Mouse (Mus musculus) brain, embryonic 14.5 days (tissue): Measurements from ENCODE around the gene Ocm. TPM values are rescaled to one million over a fixed set of nuclear protein-coding genes. Genes with fewer than 3 reads are reported as not detected.

ENCODE experiments used
- DNase-seq: peaks from one replicate; pipeline ENCODE4 v3.0.0-alpha.2; 2011; ENCODE audit warnings: low read depth
- CTCF ChIP-seq: fragments of 200-500 bp; IDR thresholded peaks from 2 replicates; pipeline ENCODE4 v1.5.1; 2012; ENCODE audit warnings: inconsistent platforms, mild to moderate bottlenecking, moderate library complexity, borderline replicate concordance; ENCODE audit not compliant: insufficient read depth, insufficient read length; ENCODE audit errors: extremely low read depth
- POLR2A ChIP-seq: fragments of 200-500 bp; IDR thresholded peaks from 2 replicates; pipeline ENCODE4 v1.6.1; 2012; ENCODE audit warnings: mild to moderate bottlenecking, inconsistent platforms, borderline replicate concordance; ENCODE audit not compliant: poor library complexity, insufficient read depth, insufficient read length, severe bottlenecking; ENCODE audit errors: extremely low read depth
- polyA plus RNA-seq: library from polyadenylated mRNA; depleted of rRNA; stranded (reverse); fragments of >200 nt; gene quantifications from 2 replicates; pipeline ENCODE4 v1.2.3, GENCODE M21; 2012; rRNA removed

Ocm gene
- polyA plus RNA-seq, 1 experiment, result not detected

GRCm38 (mm10) chr5:143974931-143975630 lies 51.4 kb downstream of the Ocm start:
- peak; percentile 76 for DNase-seq
- TF ChIP-seq CTCF, result peak; percentile 97
- TF ChIP-seq POLR2A, result no peak

- no peak for DNase-seq
- TF ChIP-seq POLR2A (no peak), CTCF (no peak)
These were observed 53.8 kb downstream of the Ocm start for GRCm38 (mm10) chr5:143972628-143973027.

Other genes with a start within 250 kb of the Ocm start
- 26.1 and 31.8 TPM in 2 replicates for gene Eif2ak1, start 208.9 kb downstream of the Ocm start, polyA plus RNA-seq
- gene Ankrd61, start 129.0 kb downstream of the Ocm start, polyA plus RNA-seq, result 0.48 and 0.53 TPM in 2 replicates
- gene Aimp2, start 116.8 kb downstream of the Ocm start, polyA plus RNA-seq, result 76.1 and 79.8 TPM in 2 replicates
- 15.8 and 18.6 TPM in 2 replicates for gene Pms2, start 116.7 kb downstream of the Ocm start, polyA plus RNA-seq
- gene Gm42421, start 98.5 kb downstream of the Ocm start, polyA plus RNA-seq, result 2.1 and 2.7 TPM in 2 replicates
- gene Rsph10b, start 93.6 kb downstream of the Ocm start, polyA plus RNA-seq, result 7.4 and 9.4 TPM in 2 replicates
- gene Ccz1, start 11.8 kb downstream of the Ocm start, polyA plus RNA-seq, result 53.6 and 54.9 TPM in 2 replicates
- gene Lmtk2, start 73.8 kb upstream of the Ocm start, polyA plus RNA-seq, result 14.0 and 24.8 TPM in 2 replicates
- gene Bhlha15, start 163.6 kb upstream of the Ocm start, polyA plus RNA-seq, result 0.03 and 0.11 TPM in 2 replicates
- gene Tecpr1, start 196.9 kb upstream of the Ocm start, polyA plus RNA-seq, result 58.0 and 59.4 TPM in 2 replicates
- gene Bri3, start 217.8 kb upstream of the Ocm start, polyA plus RNA-seq, result 97.3 and 129 TPM in 2 replicates